Mouse (Mus musculus): Measurements from ENCODE around the gene Copg1. TPM values are rescaled to one million over a fixed set of nuclear protein-coding genes. Genes with fewer than 3 reads are reported as not detected.

Gene Copg1
- polyA plus RNA-seq, 1 experiment from 2014 or later = 169 TPM

- Histone ChIP-seq H3K4me2 (ENCODE audit: low read depth) (no peak overlapping the region), H3K9me3 (ENCODE audit: control insufficient read depth, low read length) (no peaks in the 10 kb centered on the region), H3K4me3 (ENCODE audit: low read depth, low read length) (no peak overlapping the region), H3K36me3 (ENCODE audit: control insufficient read depth, insufficient read depth, low read length) (no peaks in the 10 kb centered on the region), H3K9ac (ENCODE audit: low read length) (no peak overlapping the region), H3K27ac (ENCODE audit: low read depth, low read length) (no peak overlapping the region), H3K4me1 (ENCODE audit: control insufficient read depth, insufficient read depth, low read length) (no peaks in the 10 kb centered on the region), H3K27me3 (ENCODE audit: control insufficient read depth, insufficient read depth, low read length) (no peaks in the 10 kb centered on the region)
- DNase-seq (ENCODE audit: low spot score) (no peak), ATAC-seq (ENCODE audit: insufficient read depth, low FRiP score, low TSS enrichment) (no peak)
- WGBS = 83% methylated on average over 1 of the region's 1 CpGs
Observed at GRCm38 (mm10) chr6:87870440-87870839, 17.2 kb upstream of the Copg1 start.

- H3K27me3 ChIP-seq (ENCODE audit: control insufficient read depth, insufficient read depth, low read length) = no peaks in the 10 kb centered on the region
- DNase-seq (ENCODE audit: low spot score) = no peak
- no peaks in the 10 kb centered on the region for H3K9me3 ChIP-seq (ENCODE audit: control insufficient read depth, low read length)
- ATAC-seq (ENCODE audit: insufficient read depth, low FRiP score, low TSS enrichment) = no peak
- H3K4me1 ChIP-seq (ENCODE audit: control insufficient read depth, insufficient read depth, low read length) = no peaks in the 10 kb centered on the region
- H3K4me2 ChIP-seq (ENCODE audit: low read depth) = no peak overlapping the region
- WGBS = 92% methylated on average over 7 of the region's 7 CpGs
- H3K4me3 ChIP-seq (ENCODE audit: low read depth, low read length) = no peak overlapping the region
- no peak overlapping the region for H3K9ac ChIP-seq (ENCODE audit: low read length)
- H3K27ac ChIP-seq (ENCODE audit: low read depth, low read length) = no peak overlapping the region
- no peaks in the 10 kb centered on the region for H3K36me3 ChIP-seq (ENCODE audit: control insufficient read depth, insufficient read depth, low read length)
Observed at GRCm38 (mm10) chr6:87871240-87871639, 16.4 kb upstream of the Copg1 start.

GRCm38 (mm10) chr6:87873104-87873503 lies 14.5 kb upstream of the Copg1 start:
- Histone ChIP-seq H3K4me3 (ENCODE audit: low read depth, low read length) (no peak overlapping the region), H3K4me2 (ENCODE audit: low read depth) (no peak overlapping the region), H3K9ac (ENCODE audit: low read length) (no peak overlapping the region), H3K27ac (ENCODE audit: low read depth, low read length) (no peak overlapping the region), H3K36me3 (ENCODE audit: control insufficient read depth, insufficient read depth, low read length) (no peaks in the 10 kb centered on the region), H3K4me1 (ENCODE audit: control insufficient read depth, insufficient read depth, low read length) (no peaks in the 10 kb centered on the region), H3K9me3 (ENCODE audit: control insufficient read depth, low read length) (no peaks in the 10 kb centered on the region), H3K27me3 (ENCODE audit: control insufficient read depth, insufficient read depth, low read length) (no peaks in the 10 kb centered on the region)
- ATAC-seq (ENCODE audit: insufficient read depth, low FRiP score, low TSS enrichment) = no peak
- no peak for DNase-seq (ENCODE audit: low spot score)
- WGBS = 59% methylated on average over 1 of the region's 1 CpGs

GRCm38 (mm10) chr6:87873963-87874362 lies 13.7 kb upstream of the Copg1 start:
- ATAC-seq (ENCODE audit: insufficient read depth, low FRiP score, low TSS enrichment) = no peak
- no peaks in the 10 kb centered on the region for H3K9me3 ChIP-seq (ENCODE audit: control insufficient read depth, low read length)

GRCm38 (mm10) chr6:87875083-87875482 lies 12.5 kb upstream of the Copg1 start:
- Histone ChIP-seq H3K4me3 (ENCODE audit: low read depth, low read length) (no peak overlapping the region), H3K9ac (ENCODE audit: low read length) (no peak overlapping the region), H3K4me2 (ENCODE audit: low read depth) (no peak overlapping the region), H3K9me3 (ENCODE audit: control insufficient read depth, low read length) (no peaks in the 10 kb centered on the region), H3K27ac (ENCODE audit: low read depth, low read length) (no peak overlapping the region), H3K36me3 (ENCODE audit: control insufficient read depth, insufficient read depth, low read length) (no peaks in the 10 kb centered on the region), H3K4me1 (ENCODE audit: control insufficient read depth, insufficient read depth, low read length) (no peaks in the 10 kb centered on the region), H3K27me3 (ENCODE audit: control insufficient read depth, insufficient read depth, low read length) (no peaks in the 10 kb centered on the region)
- ATAC-seq (ENCODE audit: insufficient read depth, low FRiP score, low TSS enrichment) (no peak), DNase-seq (ENCODE audit: low spot score) (no peak)
- WGBS = 81% methylated on average over 1 of the region's 1 CpGs

More at GRCm38 (mm10) chr6:87873963-87874362, 13.7 kb upstream of the Copg1 start:
- Histone ChIP-seq H3K27ac (ENCODE audit: low read depth, low read length) (no peak overlapping the region), H3K4me3 (ENCODE audit: low read depth, low read length) (no peak overlapping the region), H3K27me3 (ENCODE audit: control insufficient read depth, insufficient read depth, low read length) (no peaks in the 10 kb centered on the region), H3K9ac (ENCODE audit: low read length) (no peak overlapping the region), H3K4me1 (ENCODE audit: control insufficient read depth, insufficient read depth, low read length) (no peaks in the 10 kb centered on the region), H3K36me3 (ENCODE audit: control insufficient read depth, insufficient read depth, low read length) (no peaks in the 10 kb centered on the region), H3K4me2 (ENCODE audit: low read depth) (no peak overlapping the region)
- 95% methylated on average over 2 of the region's 2 CpGs for WGBS
- DNase-seq (ENCODE audit: low spot score) = no peak

GRCm38 (mm10) chr6:87875562-87875961 lies 12.1 kb upstream of the Copg1 start:
- no peak overlapping the region for H3K4me3 ChIP-seq (ENCODE audit: low read depth, low read length)
- no peaks in the 10 kb centered on the region for H3K4me1 ChIP-seq (ENCODE audit: control insufficient read depth, insufficient read depth, low read length)
- no peak overlapping the region for H3K9ac ChIP-seq (ENCODE audit: low read length)
- DNase-seq (ENCODE audit: low spot score) (no peak), ATAC-seq (ENCODE audit: insufficient read depth, low FRiP score, low TSS enrichment) (no peak)
- WGBS = 87% methylated on average over 7 of the region's 7 CpGs
- no peaks in the 10 kb centered on the region for H3K27me3 ChIP-seq (ENCODE audit: control insufficient read depth, insufficient read depth, low read length)
- H3K27ac ChIP-seq (ENCODE audit: low read depth, low read length) = no peak overlapping the region
- no peaks in the 10 kb centered on the region for H3K36me3 ChIP-seq (ENCODE audit: control insufficient read depth, insufficient read depth, low read length)
- H3K4me2 ChIP-seq (ENCODE audit: low read depth) = no peak overlapping the region
- H3K9me3 ChIP-seq (ENCODE audit: control insufficient read depth, low read length) = no peaks in the 10 kb centered on the region

- ATAC-seq (ENCODE audit: insufficient read depth, low FRiP score, low TSS enrichment) = no peak
- H3K4me1 ChIP-seq (ENCODE audit: control insufficient read depth, insufficient read depth, low read length) = no peaks in the 10 kb centered on the region
- H3K36me3 ChIP-seq (ENCODE audit: control insufficient read depth, insufficient read depth, low read length) = no peaks in the 10 kb centered on the region
- H3K9me3 ChIP-seq (ENCODE audit: control insufficient read depth, low read length) = no peaks in the 10 kb centered on the region
- H3K27ac ChIP-seq (ENCODE audit: low read depth, low read length) = no peak overlapping the region
- DNase-seq (ENCODE audit: low spot score) = no peak
- no peak overlapping the region for H3K9ac ChIP-seq (ENCODE audit: low read length)
- WGBS = 77% methylated on average over 13 of the region's 13 CpGs
- no peak overlapping the region for H3K4me3 ChIP-seq (ENCODE audit: low read depth, low read length)
- no peaks in the 10 kb centered on the region for H3K27me3 ChIP-seq (ENCODE audit: control insufficient read depth, insufficient read depth, low read length)
- no peak overlapping the region for H3K4me2 ChIP-seq (ENCODE audit: low read depth)
Observed at GRCm38 (mm10) chr6:87876068-87876643, 11.5 kb upstream of the Copg1 start.

- WGBS = 40% methylated on average over 4 of the region's 4 CpGs
- H3K9ac ChIP-seq (ENCODE audit: low read length) = no peak overlapping the region
- H3K4me3 ChIP-seq (ENCODE audit: low read depth, low read length) = no peak overlapping the region
- ATAC-seq (ENCODE audit: insufficient read depth, low FRiP score, low TSS enrichment) (no peak), DNase-seq (ENCODE audit: low spot score) (no peak)
- H3K36me3 ChIP-seq (ENCODE audit: control insufficient read depth, insufficient read depth, low read length) = no peaks in the 10 kb centered on the region
- no peaks in the 10 kb centered on the region for H3K4me1 ChIP-seq (ENCODE audit: control insufficient read depth, insufficient read depth, low read length)
- no peaks in the 10 kb centered on the region for H3K9me3 ChIP-seq (ENCODE audit: control insufficient read depth, low read length)
- no peak overlapping the region for H3K4me2 ChIP-seq (ENCODE audit: low read depth)
- H3K27ac ChIP-seq (ENCODE audit: low read depth, low read length) = no peak overlapping the region
- H3K27me3 ChIP-seq (ENCODE audit: control insufficient read depth, insufficient read depth, low read length) = no peaks in the 10 kb centered on the region
Observed at GRCm38 (mm10) chr6:87879010-87879409, 8.6 kb upstream of the Copg1 start.

- no peak for ATAC-seq (ENCODE audit: insufficient read depth, low FRiP score, low TSS enrichment)
- Histone ChIP-seq H3K9ac (ENCODE audit: low read length) (no peak overlapping the region), H3K4me2 (ENCODE audit: low read depth) (no peak overlapping the region), H3K9me3 (ENCODE audit: control insufficient read depth, low read length) (no peaks in the 10 kb centered on the region), H3K36me3 (ENCODE audit: control insufficient read depth, insufficient read depth, low read length) (no peaks in the 10 kb centered on the region), H3K27me3 (ENCODE audit: control insufficient read depth, insufficient read depth, low read length) (no peaks in the 10 kb centered on the region), H3K4me1 (ENCODE audit: control insufficient read depth, insufficient read depth, low read length) (no peaks in the 10 kb centered on the region), H3K27ac (ENCODE audit: low read depth, low read length) (no peak overlapping the region), H3K4me3 (ENCODE audit: low read depth, low read length) (no peak overlapping the region)
- no peak for DNase-seq (ENCODE audit: low spot score)
- WGBS = 78% methylated on average over 3 of the region's 3 CpGs
Observed at GRCm38 (mm10) chr6:87879628-87880027, 8.0 kb upstream of the Copg1 start.
